Mouse (Mus musculus) hindbrain, embryonic 11.5 days (tissue): Measurements from ENCODE around the gene E330021D16Rik. TPM values are rescaled to one million over a fixed set of nuclear protein-coding genes. Genes with fewer than 3 reads are reported as not detected.

ENCODE experiments used
- ATAC-seq: fragments of 200-750 bp; cut with Nextera tagmentation; 2 replicates; pipeline ENCODE4 v1.8.0; 2017; ENCODE audit warnings: mild to moderate bottlenecking, moderate TSS enrichment, moderate library complexity; ENCODE audit not compliant: low FRiP score
- DNase-seq: peaks from one replicate; pipeline ENCODE4 v3.0.0-alpha.2; 2015; ENCODE audit warnings: low spot score
- H3K27ac ChIP-seq: fragments of 300-500 bp; sonication (generic); 2 replicates; pipeline ENCODE4 v1.5.1; 2014; ENCODE audit warnings: mild to moderate bottlenecking, low read depth, low read length
- H3K27me3 ChIP-seq: fragments of 300-500 bp; sonication (generic); 2 replicates; pipeline ENCODE4 v1.6.1; 2014; ENCODE audit warnings: mild to moderate bottlenecking, low read length, moderate library complexity, mixed read lengths; ENCODE audit not compliant: control insufficient read depth, insufficient read depth
- H3K36me3 ChIP-seq: fragments of 300-500 bp; sonication (generic); 2 replicates; pipeline ENCODE4 v1.6.1; 2014; ENCODE audit warnings: mild to moderate bottlenecking, low read length, moderate library complexity, mixed read lengths; ENCODE audit not compliant: control insufficient read depth, insufficient read depth
- H3K4me1 ChIP-seq: fragments of 300-500 bp; sonication (generic); replicated peaks from 2 replicates; pipeline ENCODE4 v1.6.1; 2014; ENCODE audit warnings: low read length, mixed read lengths; ENCODE audit not compliant: control insufficient read depth, insufficient read depth
- H3K4me2 ChIP-seq: fragments of 300-500 bp; sonication (generic); replicated peaks from 2 replicates; pipeline ENCODE4 v1.6.1; 2014; ENCODE audit warnings: mild to moderate bottlenecking, low read depth, low read length
- H3K4me3 ChIP-seq: fragments of 300-500 bp; sonication (generic); 2 replicates; pipeline ENCODE4 v1.5.1; 2014; ENCODE audit warnings: low read depth, low read length
- H3K9ac ChIP-seq: fragments of 300-500 bp; sonication (generic); 2 replicates; pipeline ENCODE4 v1.6.1; 2014; ENCODE audit warnings: low read depth, low read length
- H3K9me3 ChIP-seq: fragments of 300-500 bp; sonication (generic); 2 replicates; pipeline ENCODE4 v1.6.1; 2016; ENCODE audit warnings: low read length; ENCODE audit not compliant: control insufficient read depth
- WGBS: fragments of 180-500 bp; shearing (Covaris S2); extraction: QIAGEN DNeasy Blood & Tissue Kit; methylation state at CpG from one replicate; pipeline ENCODE4 v1.1.7; 2014; 5-methylcytosine and 5-hydroxymethylcytosine counted together
- polyA plus RNA-seq: library from polyadenylated mRNA; unstranded; fragments of >200 nt; fragmentation: Nextera tagmentation; extraction: Ambion mirVana; gene quantifications from 2 replicates; pipeline ENCODE4 v1.2.1, GENCODE M21; 2014

E330021D16Rik gene
- polyA plus RNA-seq, 1 experiment from 2014 or later: not detected

DNA sequence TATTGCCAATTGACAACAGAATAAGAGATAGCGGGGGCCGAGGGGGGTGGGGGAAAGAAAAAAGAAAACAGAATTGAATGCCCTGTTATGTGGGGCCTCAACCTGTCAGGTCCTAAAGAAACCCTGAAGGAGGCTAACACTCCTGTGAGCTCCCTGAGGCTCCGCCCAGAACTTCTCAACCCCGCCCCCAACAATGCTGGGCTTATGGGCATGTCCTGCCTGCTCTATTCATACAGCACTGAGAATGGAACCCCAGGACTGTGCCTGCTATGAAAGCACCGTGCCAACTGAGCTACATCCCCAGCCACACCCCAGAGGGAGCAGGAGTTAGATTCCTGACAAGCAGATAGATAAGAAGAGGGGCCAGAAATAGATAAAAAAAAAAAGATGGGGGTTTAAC lies 2.5 kb upstream of the E330021D16Rik start:
- Histone ChIP-seq H3K27me3 (no peaks in the 10 kb centered on the region), H3K9me3 (no peaks in the 10 kb centered on the region), H3K4me2 (no peak overlapping the region), H3K9ac (no peak overlapping the region), H3K36me3 (no peaks in the 10 kb centered on the region), H3K27ac (no peak overlapping the region), H3K4me3 (no peak overlapping the region), H3K4me1 (no peaks in the 10 kb centered on the region)
- ATAC-seq: no peak
- 64% methylated on average over 5 of the region's 5 CpGs for WGBS
- no peak for DNase-seq

DNA sequence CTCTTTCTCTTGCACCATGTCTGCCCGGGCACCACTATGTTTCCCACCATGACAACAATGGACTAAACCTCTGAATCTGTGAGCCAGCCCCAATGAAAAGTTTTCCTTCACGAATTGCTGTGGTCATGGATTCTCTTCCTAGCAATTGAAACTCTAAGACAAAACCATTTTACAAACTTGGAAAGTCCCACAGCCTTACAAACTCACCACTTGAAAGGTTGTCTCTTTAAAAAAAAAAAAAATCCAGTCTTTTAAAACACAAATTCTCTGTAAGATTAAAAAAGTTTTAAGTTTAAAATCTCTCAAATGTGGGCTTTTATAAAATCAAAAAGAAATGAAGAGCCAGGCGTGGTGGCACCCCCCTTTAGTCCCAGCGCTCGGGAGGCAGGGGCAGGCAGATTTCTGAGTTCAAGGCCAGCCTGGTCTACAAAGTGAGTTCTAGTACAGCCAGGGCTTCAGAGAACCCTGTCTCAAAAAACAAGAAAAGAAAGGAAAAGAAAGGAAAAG lies 1.5 kb downstream of the E330021D16Rik start:
- Histone ChIP-seq H3K4me3 (no peak overlapping the region), H3K4me1 (no peaks in the 10 kb centered on the region), H3K9ac (no peak overlapping the region), H3K36me3 (no peaks in the 10 kb centered on the region), H3K27ac (no peak overlapping the region), H3K9me3 (no peaks in the 10 kb centered on the region), H3K27me3 (no peaks in the 10 kb centered on the region), H3K4me2 (no peak overlapping the region)
- WGBS: 87% methylated on average over 5 of the region's 5 CpGs
- DNase-seq: no peak
- ATAC-seq: no peak

DNA sequence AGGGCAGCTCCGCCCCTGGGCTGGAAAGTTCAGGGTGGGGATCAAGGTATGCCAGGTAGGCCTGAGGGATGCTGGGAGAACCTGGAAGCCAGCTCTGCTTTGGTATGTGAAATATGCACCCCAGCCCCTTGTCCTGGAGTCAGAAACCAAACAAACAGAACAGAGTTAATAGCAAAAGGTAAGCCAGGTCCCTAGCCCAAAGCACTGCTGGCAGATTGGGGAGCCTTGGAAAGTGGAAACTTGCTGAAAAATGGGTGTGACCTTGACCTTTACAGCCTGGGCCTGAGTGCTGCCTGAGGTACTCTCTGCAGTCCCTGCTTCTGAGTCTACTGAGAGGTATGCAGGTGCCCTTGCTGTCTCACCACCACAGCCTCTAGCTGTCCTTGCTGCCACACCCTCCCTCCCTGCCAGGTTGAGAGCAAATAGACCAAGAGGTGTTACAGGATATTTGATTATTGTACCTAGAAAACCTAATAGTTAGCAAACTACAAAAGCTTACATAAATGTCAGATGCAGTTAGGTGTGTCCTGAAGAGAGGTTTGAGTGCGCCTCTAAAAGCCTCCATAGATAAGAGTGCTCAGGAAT lies 7.7 kb downstream of the E330021D16Rik start:
- ATAC-seq: no peak
- 90% methylated on average over 2 of the region's 2 CpGs for WGBS

DNA sequence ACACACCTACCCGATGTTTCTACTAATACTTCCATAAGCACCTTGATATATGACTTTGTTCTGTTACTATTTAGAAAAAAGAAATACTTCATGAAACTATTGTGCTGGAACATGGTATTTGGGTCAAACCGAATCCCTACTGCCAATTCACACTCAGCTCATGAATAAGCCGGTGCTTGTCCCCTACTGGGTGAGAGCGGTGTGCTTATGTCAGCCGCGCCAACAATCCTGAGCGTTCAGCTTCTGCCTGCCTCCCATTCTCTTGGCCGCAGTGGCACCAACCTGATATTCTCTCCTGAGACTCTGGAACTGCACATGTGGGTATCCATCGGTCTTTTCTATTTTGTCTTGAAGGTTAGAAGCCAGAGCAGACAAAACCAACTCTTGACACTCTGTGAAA lies 18.5 kb downstream of the E330021D16Rik start:
- H3K9me3 ChIP-seq: no peaks in the 10 kb centered on the region
- 90% methylated on average over 9 of the region's 9 CpGs for WGBS
- no peak for DNase-seq
- ATAC-seq: no peak
- no peaks in the 10 kb centered on the region for H3K36me3 ChIP-seq
- no peaks in the 10 kb centered on the region for H3K4me1 ChIP-seq
- H3K4me2 ChIP-seq: no peak overlapping the region
- H3K4me3 ChIP-seq: no peak overlapping the region
- no peak overlapping the region for H3K9ac ChIP-seq
- no peak overlapping the region for H3K27ac ChIP-seq
- H3K27me3 ChIP-seq: no peaks in the 10 kb centered on the region

More for the DNA sequence above, 7.7 kb downstream of the E330021D16Rik start:
- Histone ChIP-seq H3K9me3 (no peaks in the 10 kb centered on the region), H3K4me1 (no peaks in the 10 kb centered on the region), H3K4me3 (no peak overlapping the region), H3K27ac (no peak overlapping the region), H3K27me3 (no peaks in the 10 kb centered on the region), H3K9ac (no peak overlapping the region), H3K4me2 (no peak overlapping the region), H3K36me3 (no peaks in the 10 kb centered on the region)
- DNase-seq: no peak

DNA sequence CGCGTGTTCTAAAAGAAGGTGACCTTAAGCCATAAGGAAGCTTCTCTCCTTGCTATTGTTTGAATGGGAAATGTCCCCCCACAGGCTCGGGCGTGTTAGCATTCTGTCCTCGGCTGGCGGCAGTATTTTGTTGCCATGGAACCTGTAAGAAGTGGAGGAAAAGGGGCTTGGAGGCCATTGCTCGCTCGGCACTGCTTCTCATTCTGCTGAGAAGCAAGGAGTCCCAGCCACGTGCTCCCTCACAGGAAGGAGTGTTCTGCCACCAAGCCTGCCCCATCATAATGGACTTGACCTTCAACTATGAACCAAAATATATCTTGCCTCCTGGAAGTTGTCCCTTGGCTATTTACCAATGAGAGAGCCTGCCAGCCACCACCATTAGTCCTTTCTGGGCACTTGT lies 25.1 kb downstream of the E330021D16Rik start:
- WGBS: 73% methylated on average over 9 of the region's 9 CpGs
- H3K9me3 ChIP-seq: no peaks in the 10 kb centered on the region
- H3K27ac ChIP-seq: no peak overlapping the region
- no peak overlapping the region for H3K4me3 ChIP-seq
- no peak overlapping the region for H3K9ac ChIP-seq
- DNase-seq (no peak), ATAC-seq (no peak)
- H3K36me3 ChIP-seq: no peaks in the 10 kb centered on the region
- H3K27me3 ChIP-seq: no peaks in the 10 kb centered on the region
- no peaks in the 10 kb centered on the region for H3K4me1 ChIP-seq
- H3K4me2 ChIP-seq: no peak overlapping the region

DNA sequence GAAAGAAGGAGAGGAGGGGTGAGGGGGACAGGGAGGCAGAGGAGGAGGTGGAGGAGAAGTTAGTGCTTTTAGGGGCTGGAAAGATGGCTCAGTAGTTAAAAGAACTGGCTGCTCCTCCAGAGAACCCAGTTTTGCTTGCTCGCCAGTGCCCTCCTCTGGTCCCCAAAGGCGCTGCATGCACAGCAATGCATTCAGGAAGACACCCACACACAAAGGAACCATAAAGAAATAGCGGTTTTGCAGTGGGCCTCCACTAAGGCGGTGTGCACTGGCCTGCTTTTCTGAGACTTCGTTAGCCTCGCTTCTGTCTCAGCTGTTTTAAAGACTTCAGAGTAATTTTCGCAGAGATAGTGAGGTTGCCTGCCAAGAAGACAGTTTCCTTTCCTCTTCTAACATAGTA lies 30.1 kb downstream of the E330021D16Rik start:
- no peak overlapping the region for H3K4me2 ChIP-seq
- H3K9ac ChIP-seq: no peak overlapping the region
- DNase-seq (peak; percentile 27), ATAC-seq (no peak)
- no peaks in the 10 kb centered on the region for H3K36me3 ChIP-seq
- no peaks in the 10 kb centered on the region for H3K9me3 ChIP-seq
- no peak overlapping the region for H3K27ac ChIP-seq
- no peaks in the 10 kb centered on the region for H3K4me1 ChIP-seq
- 75% methylated on average over 7 of the region's 7 CpGs for WGBS
- H3K4me3 ChIP-seq: no peak overlapping the region
- no peaks in the 10 kb centered on the region for H3K27me3 ChIP-seq

DNA sequence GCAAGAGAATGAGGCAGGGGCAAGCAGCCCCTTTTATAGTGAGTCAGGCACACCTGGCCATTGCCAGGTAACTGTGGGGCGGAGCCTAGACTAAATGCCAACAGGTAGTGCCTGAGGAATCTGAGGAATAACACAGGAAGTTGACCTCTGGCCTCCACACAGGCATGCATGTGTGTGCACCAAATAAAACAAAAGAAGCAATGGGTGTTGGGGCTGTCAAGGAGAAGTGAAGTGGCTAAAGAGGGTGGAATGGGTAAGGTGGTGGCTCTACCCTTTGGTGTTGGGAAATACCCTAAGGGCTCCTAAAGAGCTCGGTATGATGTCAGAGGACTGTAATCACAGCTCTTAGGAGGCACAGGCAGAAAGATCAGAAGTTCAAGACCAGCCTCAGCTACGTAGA lies 32.2 kb downstream of the E330021D16Rik start:
- Histone ChIP-seq H3K4me2 (no peak overlapping the region), H3K9me3 (no peaks in the 10 kb centered on the region), H3K4me1 (no peaks in the 10 kb centered on the region), H3K27ac (no peak overlapping the region), H3K4me3 (no peak overlapping the region), H3K36me3 (no peaks in the 10 kb centered on the region), H3K27me3 (no peaks in the 10 kb centered on the region), H3K9ac (no peak overlapping the region)
- ATAC-seq (no peak), DNase-seq (no peak)
- WGBS: 93% methylated on average over 3 of the region's 3 CpGs

DNA sequence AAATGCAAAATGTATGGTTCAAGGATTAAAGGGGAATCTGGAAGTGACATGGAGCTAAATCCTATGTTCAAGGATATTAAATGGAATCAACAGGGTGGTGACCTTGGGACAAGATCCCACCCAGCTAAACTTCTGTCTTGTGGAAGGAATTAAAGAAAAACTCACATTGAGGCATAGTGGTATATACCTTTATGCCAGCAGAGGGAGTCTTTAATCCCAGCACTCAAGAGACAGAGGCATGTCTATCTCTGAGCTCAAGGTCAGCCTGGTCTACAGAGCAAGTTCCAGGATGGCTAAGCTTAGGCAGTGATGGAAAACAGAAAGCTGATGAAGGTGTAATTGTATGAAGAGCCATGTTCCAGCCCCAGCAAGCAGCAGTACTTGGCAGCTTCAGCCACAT lies 39.3 kb downstream of the E330021D16Rik start:
- H3K27ac ChIP-seq: no peak overlapping the region
- H3K4me3 ChIP-seq: no peak overlapping the region
- no peak for DNase-seq
- no peaks in the 10 kb centered on the region for H3K4me1 ChIP-seq
- no peaks in the 10 kb centered on the region for H3K36me3 ChIP-seq
- no peaks in the 10 kb centered on the region for H3K27me3 ChIP-seq
- H3K9me3 ChIP-seq: no peaks in the 10 kb centered on the region
- ATAC-seq: no peak
- H3K9ac ChIP-seq: no peak overlapping the region
- H3K4me2 ChIP-seq: no peak overlapping the region

DNA sequence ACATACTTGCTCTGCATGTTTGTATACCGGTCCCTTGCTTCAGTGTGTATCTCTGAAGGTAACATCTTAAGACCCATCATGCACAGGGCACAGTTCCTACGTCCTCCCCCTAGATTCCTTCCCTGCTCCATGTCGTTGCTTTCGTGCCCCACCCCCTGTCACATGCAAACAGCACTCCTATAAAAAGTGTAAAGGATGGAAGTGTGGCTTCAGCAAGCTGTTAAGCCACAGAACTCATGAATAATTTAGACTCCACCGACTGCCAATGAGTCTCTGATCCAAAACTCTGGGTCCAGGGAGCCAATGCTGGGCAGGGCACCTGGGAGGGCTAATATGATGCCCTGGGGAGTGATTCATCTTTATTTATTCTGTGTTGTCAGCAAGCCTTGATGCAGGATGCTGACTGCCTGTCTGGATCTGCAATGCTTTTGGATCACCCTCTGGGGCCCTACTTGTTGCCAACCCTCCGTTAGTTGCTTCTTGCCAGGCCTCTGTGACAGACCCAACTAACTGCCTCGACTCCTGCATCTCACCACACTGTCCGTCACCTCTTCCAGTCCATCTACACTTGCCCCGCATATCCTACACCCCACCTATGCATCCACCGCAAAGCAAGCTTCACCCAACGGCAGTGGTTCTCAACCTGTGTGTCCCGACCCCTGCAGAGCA lies 50.8 kb downstream of the E330021D16Rik start:
- Histone ChIP-seq H3K27me3 (no peaks in the 10 kb centered on the region), H3K4me2 (no peak overlapping the region), H3K9me3 (no peaks in the 10 kb centered on the region), H3K9ac (no peak overlapping the region), H3K4me3 (no peak overlapping the region), H3K27ac (no peak overlapping the region), H3K4me1 (no peaks in the 10 kb centered on the region), H3K36me3 (no peaks in the 10 kb centered on the region)
- 78% methylated on average over 12 of the region's 12 CpGs for WGBS
- ATAC-seq (no peak), DNase-seq (no peak)
